In genomic region chr9:26518651-26519050, GRCm38 (mm10) we compare ENCODE assay signal across 9 mouse cellular contexts.
A peak's percentile ranks its signal among the peaks of the same experiment; 100 is the strongest.
DNase-seq lines count a peak whose midpoint lies in the region; TF ChIP-seq lines count a peak whose summit lies in the region.
"Had no signal": no experiment of that assay in that cellular context is flagged by ENCODE, and none has a peak within 500 bp of the region (broad histone marks: within the 10 kb centered on the region; RNA-seq: fewer than 3 reads in every experiment).

No protein-coding gene starts in this region.

- no peak for TF ChIP-seq CTCF in brain, embryonic 14.5 days (IDR thresholded peaks at IDR 0.05; ENCODE audit: borderline replicate concordance, extremely low read depth, insufficient read depth, insufficient read length)

- intact Hi-C loops in heart, postnatal 10 days (cut with DNase I), result no loop called here
- intact Hi-C loops in heart, postnatal 25 days (cut with DNase I), result no loop called here

- no peak for TF ChIP-seq POLR2A in brain, embryonic 14.5 days (IDR thresholded peaks at IDR 0.05; ENCODE audit: borderline replicate concordance, extremely low read depth, insufficient read depth, insufficient read length, poor library complexity, severe bottlenecking)

- peak; percentile 27 for DNase-seq in adrenal gland, adult 2 months
- no peak for DNase-seq in adrenal gland, postnatal 14 days
- peak; percentile 16 to 18 for DNase-seq in heart, postnatal 10 days
- no peak for DNase-seq in heart, postnatal 25 days (ENCODE audit: low spot score)
- DNase-seq in brain, embryonic 14.5 days (ENCODE audit: low read depth), result peak; percentile 80
- peak; percentile 53 for DNase-seq in lung, postnatal 36 days
- no peak for DNase-seq in frontal cortex, adult 2 months (ENCODE audit: extremely low spot score in 1 of 2, low spot score in 1 of 2)
- no peak for DNase-seq in kidney, adult 8-10 months
- DNase-seq: right cerebral cortex, postnatal 4 days had no signal

Comparison
In these comparisons a context has a peak if more than half of its experiments do, and no peak if none do; other contexts are left out.
1. DNase-seq: peak in adrenal gland, adult 2 months (single experiment), heart, postnatal 10 days (2 of 2), brain, embryonic 14.5 days (single experiment) and lung, postnatal 36 days (single experiment); none in adrenal gland, postnatal 14 days (single experiment), heart, postnatal 25 days (single experiment), frontal cortex, adult 2 months (0 of 2) and kidney, adult 8-10 months (0 of 2).